Mouse (Mus musculus) midbrain, embryonic 12.5 days (tissue): ENCODE results near the gene Ccdc127. TPM values are rescaled to one million over a fixed set of nuclear protein-coding genes. Genes with fewer than 3 reads are reported as not detected.

Source experiments
- ATAC-seq: fragments of 200-750 bp; cut with Nextera tagmentation; 2 replicates; pipeline ENCODE4 v1.8.0; 2017; ENCODE audit warnings: low read depth, moderate TSS enrichment, moderate library complexity; ENCODE audit not compliant: low FRiP score
- H3K27ac ChIP-seq: fragments of 300-500 bp; sonication (generic); replicated peaks from 2 replicates; pipeline ENCODE4 v1.5.1; 2016; ENCODE audit warnings: mild to moderate bottlenecking
- H3K27me3 ChIP-seq: fragments of 300-500 bp; sonication (generic); 2 replicates; pipeline ENCODE4 v1.6.1; 2016; ENCODE audit warnings: mild to moderate bottlenecking
- H3K36me3 ChIP-seq: fragments of 300-500 bp; sonication (generic); 2 replicates; pipeline ENCODE4 v1.6.1; 2016
- H3K4me1 ChIP-seq: fragments of 300-500 bp; sonication (generic); 2 replicates; pipeline ENCODE4 v1.6.1; 2016
- H3K4me2 ChIP-seq: fragments of 300-500 bp; sonication (generic); replicated peaks from 2 replicates; pipeline ENCODE4 v1.6.1; 2016; ENCODE audit warnings: mild to moderate bottlenecking, moderate library complexity
- H3K4me3 ChIP-seq: fragments of 300-500 bp; sonication (generic); 2 replicates; pipeline ENCODE4 v1.5.1; 2016; ENCODE audit warnings: mild to moderate bottlenecking
- H3K9ac ChIP-seq: fragments of 300-500 bp; sonication (generic); replicated peaks from 2 replicates; pipeline ENCODE4 v1.6.1; 2016; ENCODE audit warnings: mild to moderate bottlenecking, moderate library complexity
- H3K9me3 ChIP-seq: fragments of 300-500 bp; sonication (generic); 2 replicates; pipeline ENCODE4 v1.6.1; 2016; ENCODE audit warnings: mild to moderate bottlenecking
- WGBS: fragments of 180-500 bp; shearing (Covaris S2); methylation state at CpG from one replicate; pipeline ENCODE4 v1.1.7; 2016; 5-methylcytosine and 5-hydroxymethylcytosine counted together
- polyA plus RNA-seq: library from polyadenylated mRNA; unstranded; fragments of >200 nt; fragmentation: Nextera tagmentation; extraction: Ambion mirVana; gene quantifications from 2 replicates; pipeline ENCODE4 v1.2.1, GENCODE M21; 2016

Gene Ccdc127
- polyA plus RNA-seq, 1 experiment from 2014 or later = 57.5 TPM

- WGBS = 55% methylated on average over 3 of the region's 3 CpGs
- Histone ChIP-seq H3K27me3 (no peaks in the 10 kb centered on the region), H3K9ac (no peak overlapping the region), H3K4me3 (no peak overlapping the region), H3K4me2 (no peak overlapping the region), H3K9me3 (no peaks in the 10 kb centered on the region), H3K36me3 (peaks cover 62% of the 10 kb centered on the region), H3K4me1 (no peaks in the 10 kb centered on the region), H3K27ac (no peak overlapping the region)
- peak; percentile 27; the same call in 1 of the 2 replicates for ATAC-seq
Measured at GRCm38 (mm10) chr13:74341036-74341435, 9.1 kb upstream of the Ccdc127 start.

- Histone ChIP-seq H3K4me2 (peak overlapping the region; percentile 78), H3K4me3 (peak overlapping the region; percentile 83), H3K4me1 (peaks cover 20% of the 10 kb centered on the region), H3K27me3 (no peaks in the 10 kb centered on the region), H3K9ac (peak overlapping the region; percentile 92), H3K9me3 (no peaks in the 10 kb centered on the region), H3K27ac (peak overlapping the region; percentile 43; the same call in 1 of the 2 replicates), H3K36me3 (peaks cover 13% of the 10 kb centered on the region)
- 2% methylated on average over 15 of the region's 15 CpGs for WGBS
- ATAC-seq = peak; percentile 64
Measured at GRCm38 (mm10) chr13:74350435-74350906, 362 bp downstream of the Ccdc127 start.

- no peak overlapping the region for H3K4me2 ChIP-seq
- H3K4me1 ChIP-seq = no peaks in the 10 kb centered on the region
- no peak overlapping the region for H3K9ac ChIP-seq
- no peaks in the 10 kb centered on the region for H3K9me3 ChIP-seq
- ATAC-seq = no peak
- WGBS = 94% methylated on average over 13 of the region's 13 CpGs
- H3K27ac ChIP-seq = no peak overlapping the region
- H3K27me3 ChIP-seq = no peaks in the 10 kb centered on the region
- H3K4me3 ChIP-seq = no peak overlapping the region
- peaks cover 65% of the 10 kb centered on the region for H3K36me3 ChIP-seq
Measured at GRCm38 (mm10) chr13:74356491-74356890, 6.4 kb downstream of the Ccdc127 start.

- Histone ChIP-seq H3K4me2 (no peak overlapping the region), H3K4me1 (no peaks in the 10 kb centered on the region), H3K9ac (no peak overlapping the region), H3K27ac (no peak overlapping the region), H3K4me3 (no peak overlapping the region), H3K9me3 (no peaks in the 10 kb centered on the region), H3K27me3 (no peaks in the 10 kb centered on the region), H3K36me3 (peaks cover 37% of the 10 kb centered on the region)
- WGBS = 86% methylated on average over 2 of the region's 2 CpGs
- no peak for ATAC-seq
Measured at GRCm38 (mm10) chr13:74362218-74362617, 12.1 kb downstream of the Ccdc127 start.

GRCm38 (mm10) chr13:74363176-74363858 is 13.2 kb downstream of the Ccdc127 start:
- 0 out of 2 replicates have a peak, but pooled peaks have one; percentile 9 for ATAC-seq
- no peak overlapping the region; the same call in 1 of the 2 replicates for H3K9ac ChIP-seq
- H3K4me1 ChIP-seq = no peaks in the 10 kb centered on the region
- no peak overlapping the region for H3K4me2 ChIP-seq
- 95% methylated on average over 13 of the region's 13 CpGs for WGBS
- H3K4me3 ChIP-seq = no peak overlapping the region
- H3K9me3 ChIP-seq = no peaks in the 10 kb centered on the region
- no peaks in the 10 kb centered on the region for H3K27me3 ChIP-seq
- peaks cover 27% of the 10 kb centered on the region for H3K36me3 ChIP-seq
- no peak overlapping the region for H3K27ac ChIP-seq

- Histone ChIP-seq H3K36me3 (peaks cover 22% of the 10 kb centered on the region; the same call in 1 of the 2 replicates), H3K4me3 (no peak within 1 kb of the TSS), H3K27me3 (no peaks in the 10 kb centered on the region), H3K9ac (no peak within 1 kb of the TSS; the same call in 1 of the 2 replicates), H3K27ac (no peak within 1 kb of the TSS), H3K4me1 (no peaks in the 10 kb centered on the region), H3K4me2 (no peak within 1 kb of the TSS), H3K9me3 (no peaks in the 10 kb centered on the region)
- 86% methylated on average over 8 of the region's 8 CpGs for WGBS
- ATAC-seq = no peak
Measured at GRCm38 (mm10) chr13:74363859-74364235, 13.7 kb downstream of the Ccdc127 start, which contains the start of gene Lrrc14b. Gene Lrrc14b (minus strand): TSS chr13:74364005.

- Histone ChIP-seq H3K4me1 (peaks cover 11% of the 10 kb centered on the region; the same call in 1 of the 2 replicates), H3K9me3 (no peaks in the 10 kb centered on the region), H3K4me3 (no peak overlapping the region), H3K27me3 (no peaks in the 10 kb centered on the region), H3K27ac (no peak overlapping the region), H3K4me2 (no peak overlapping the region), H3K9ac (no peak overlapping the region), H3K36me3 (no peaks in the 10 kb centered on the region)
- 83% methylated on average over 10 of the region's 10 CpGs for WGBS
- no peak for ATAC-seq
Measured at GRCm38 (mm10) chr13:74381533-74382276, 31.6 kb downstream of the Ccdc127 start.

GRCm38 (mm10) chr13:74382289-74382688 is 32.2 kb downstream of the Ccdc127 start:
- 73% methylated on average over 3 of the region's 3 CpGs for WGBS
- H3K9ac ChIP-seq = no peak overlapping the region
- H3K4me2 ChIP-seq = no peak overlapping the region
- H3K27ac ChIP-seq = no peak overlapping the region
- peaks cover 11% of the 10 kb centered on the region; the same call in 1 of the 2 replicates for H3K4me1 ChIP-seq
- no peak for ATAC-seq
- H3K36me3 ChIP-seq = no peaks in the 10 kb centered on the region
- no peak overlapping the region for H3K4me3 ChIP-seq
- no peaks in the 10 kb centered on the region for H3K27me3 ChIP-seq
- H3K9me3 ChIP-seq = no peaks in the 10 kb centered on the region

DNA sequence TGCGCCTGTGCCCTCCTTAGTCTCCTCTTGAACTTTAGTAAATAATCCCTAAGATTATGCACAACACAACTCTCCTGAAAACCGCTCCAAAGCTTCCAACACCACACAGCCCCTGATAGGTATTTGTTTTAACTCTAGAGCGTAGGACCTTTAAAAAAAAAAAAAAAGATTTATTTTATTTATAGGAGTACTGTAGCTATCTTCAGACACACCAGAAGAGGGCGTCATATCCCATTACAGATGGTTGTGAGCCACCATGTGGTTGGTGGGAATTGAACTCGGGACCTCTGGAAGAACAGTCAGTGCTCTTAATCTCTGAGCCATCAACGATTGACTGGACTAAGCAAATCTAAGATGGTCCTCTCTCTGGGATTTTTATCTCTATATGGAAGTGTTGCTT is 39.6 kb downstream of the Ccdc127 start:
- Histone ChIP-seq H3K9me3 (no peaks in the 10 kb centered on the region), H3K9ac (no peak overlapping the region), H3K27ac (no peak overlapping the region), H3K36me3 (no peaks in the 10 kb centered on the region), H3K27me3 (no peaks in the 10 kb centered on the region), H3K4me2 (peak overlapping the region; percentile 57), H3K4me1 (no peaks in the 10 kb centered on the region), H3K4me3 (peak overlapping the region; percentile 49)
- ATAC-seq = no peak
- WGBS = 69% methylated on average over 6 of the region's 6 CpGs

GRCm38 (mm10) chr13:74390371-74390990 is 40.4 kb downstream of the Ccdc127 start, which contains the start of gene Zfp72:
Gene Zfp72 (minus strand): TSS chr13:74390836.
- no peaks in the 10 kb centered on the region for H3K4me1 ChIP-seq
- no peak within 1 kb of the TSS for H3K27ac ChIP-seq
- no peaks in the 10 kb centered on the region for H3K27me3 ChIP-seq

DNA sequence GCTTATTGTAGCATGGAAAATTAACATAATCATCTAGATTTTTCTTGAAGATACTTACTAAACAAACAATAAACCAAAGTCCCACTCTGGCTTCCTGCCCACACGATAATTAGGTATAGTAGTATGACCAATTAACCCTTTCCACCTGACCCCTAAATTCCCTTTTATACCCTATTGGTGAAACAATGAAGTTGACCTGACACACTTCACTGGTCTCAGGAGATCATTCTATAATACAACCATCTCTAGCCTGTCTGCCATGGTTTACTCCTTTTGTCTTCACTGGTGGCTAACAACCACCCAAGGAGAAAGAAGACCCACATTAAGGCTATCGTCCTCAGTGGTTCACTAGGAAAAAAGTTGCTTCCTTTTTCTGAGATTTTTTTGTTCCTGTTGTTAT is 41.0 kb downstream of the Ccdc127 start:
- Histone ChIP-seq H3K27ac (no peak overlapping the region), H3K27me3 (no peaks in the 10 kb centered on the region), H3K4me1 (no peaks in the 10 kb centered on the region), H3K9ac (no peak overlapping the region), H3K4me3 (no peak overlapping the region), H3K36me3 (no peaks in the 10 kb centered on the region), H3K9me3 (no peaks in the 10 kb centered on the region), H3K4me2 (no peak overlapping the region)
- 86% methylated on average over 2 of the region's 2 CpGs for WGBS
- peak; percentile 45; the same call in 1 of the 2 replicates for ATAC-seq

More at GRCm38 (mm10) chr13:74390371-74390990, 40.4 kb downstream of the Ccdc127 start, which contains the start of gene Zfp72:
- peak within 1 kb of the TSS; percentile 57 for H3K4me2 ChIP-seq
- H3K9me3 ChIP-seq = no peaks in the 10 kb centered on the region
- H3K9ac ChIP-seq = peak within 1 kb of the TSS; percentile 46; the same call in 1 of the 2 replicates
- H3K36me3 ChIP-seq = no peaks in the 10 kb centered on the region
- peak; percentile 86 for ATAC-seq
- peak within 1 kb of the TSS; percentile 49 for H3K4me3 ChIP-seq
- 2% methylated on average over 14 of the region's 14 CpGs for WGBS
